Mouse (Mus musculus) myocyte (in vitro differentiated cells): ENCODE results near the gene Man2a2. TPM values are rescaled to one million over a fixed set of nuclear protein-coding genes. Genes with fewer than 3 reads are reported as not detected.
A peak's percentile ranks its signal among the peaks of the same experiment; 100 is the strongest.

Source experiments
- H3K27me3 ChIP-seq: one replicate; pipeline ENCODE4 v1.6.1; 2011; ENCODE audit not compliant: control insufficient read depth, insufficient read depth, insufficient read length
- H3K36me3 ChIP-seq: one replicate; pipeline ENCODE4 v1.6.1; 2011; ENCODE audit not compliant: control insufficient read depth, insufficient read depth
- H3K4me2 ChIP-seq: one replicate; pipeline ENCODE4 v1.6.1; 2011; ENCODE audit warnings: low read depth, control low read depth
- H3K4me3 ChIP-seq: one replicate; pipeline ENCODE4 v1.5.1; 2011; ENCODE audit warnings: mild to moderate bottlenecking, control low read depth, moderate library complexity
- H3K79me2 ChIP-seq: one replicate; pipeline ENCODE4 v1.6.1; 2011; ENCODE audit not compliant: control insufficient read depth, insufficient read depth
- H3ac ChIP-seq: one replicate; pipeline ENCODE4 v1.6.1; 2011; ENCODE audit not compliant: control insufficient read depth, insufficient read length
- CEBPB ChIP-seq: IDR thresholded peaks from 2 replicates; pipeline ENCODE4 v1.6.1; 2011; ENCODE audit warnings: mild to moderate bottlenecking, moderate library complexity; ENCODE audit not compliant: poor library complexity, insufficient read depth, severe bottlenecking
- E2F4 ChIP-seq: IDR thresholded peaks from one replicate; pipeline ENCODE4 v1.6.1; 2011; ENCODE audit warnings: mild to moderate bottlenecking, control low read depth, moderate library complexity; ENCODE audit not compliant: insufficient read depth
- MAX ChIP-seq: IDR thresholded peaks from one replicate; pipeline ENCODE4 v1.6.1; 2011; ENCODE audit warnings: low read depth, mild to moderate bottlenecking, control low read depth
- MYOD1 ChIP-seq, 3 experiments: IDR thresholded peaks; one replicate each; pipeline ENCODE4 v1.6.1; 2011; ENCODE audit warnings: control low read depth in 2 of 3, low read depth in 2 of 3, mild to moderate bottlenecking in 2 of 3, moderate library complexity in 1 of 3; ENCODE audit not compliant: insufficient read length in 2 of 3, control insufficient read depth in 1 of 3
- MYOG ChIP-seq, 3 experiments: IDR thresholded peaks; one replicate each; pipeline ENCODE4 v1.6.1; 2011; ENCODE audit warnings: control low read depth in 2 of 3, low read depth in 2 of 3, mild to moderate bottlenecking in 2 of 3; ENCODE audit not compliant: insufficient read length in 2 of 3, control insufficient read depth in 1 of 3, insufficient read depth in 1 of 3
- POLR2A ChIP-seq: IDR thresholded peaks from one replicate; pipeline ENCODE4 v1.6.1; 2011; ENCODE audit warnings: low read depth, mild to moderate bottlenecking, control low read depth, moderate library complexity; ENCODE audit not compliant: insufficient read length
- POLR2AphosphoS2 ChIP-seq: IDR thresholded peaks from one replicate; pipeline ENCODE4 v1.6.1; 2011; ENCODE audit warnings: low read depth, control low read depth; ENCODE audit not compliant: insufficient read length
- REST ChIP-seq: IDR thresholded peaks from one replicate; pipeline ENCODE4 v1.6.1; 2011; ENCODE audit warnings: mild to moderate bottlenecking, control low read depth, moderate library complexity; ENCODE audit not compliant: insufficient read depth, insufficient read length
- SRF ChIP-seq: IDR thresholded peaks from one replicate; pipeline ENCODE4 v1.6.1; 2011; ENCODE audit warnings: low read depth; ENCODE audit not compliant: control insufficient read depth, insufficient read length
- TCF12 ChIP-seq: IDR thresholded peaks from one replicate; pipeline ENCODE4 v1.6.1; 2011; ENCODE audit warnings: mild to moderate bottlenecking, control low read depth; ENCODE audit not compliant: poor library complexity, insufficient read depth, severe bottlenecking
- TCF3 ChIP-seq: IDR thresholded peaks from one replicate; pipeline ENCODE4 v1.6.1; 2011; ENCODE audit warnings: low read depth, control low read depth; ENCODE audit not compliant: insufficient read length
- USF1 ChIP-seq: IDR thresholded peaks from one replicate; pipeline ENCODE4 v1.6.1; 2011; ENCODE audit warnings: low read depth, mild to moderate bottlenecking, control low read depth, moderate library complexity
- polyA plus RNA-seq: library from polyadenylated mRNA; unstranded; fragments of >200 nt; fragmentation: generic; extraction: Trizol; gene quantifications from one replicate; pipeline ENCODE4 v1.2.1, GENCODE M21; 2012; ENCODE audit warnings: missing spikeins

The Man2a2 gene
- polyA plus RNA-seq, 1 experiment: 35.7 TPM

DNA sequence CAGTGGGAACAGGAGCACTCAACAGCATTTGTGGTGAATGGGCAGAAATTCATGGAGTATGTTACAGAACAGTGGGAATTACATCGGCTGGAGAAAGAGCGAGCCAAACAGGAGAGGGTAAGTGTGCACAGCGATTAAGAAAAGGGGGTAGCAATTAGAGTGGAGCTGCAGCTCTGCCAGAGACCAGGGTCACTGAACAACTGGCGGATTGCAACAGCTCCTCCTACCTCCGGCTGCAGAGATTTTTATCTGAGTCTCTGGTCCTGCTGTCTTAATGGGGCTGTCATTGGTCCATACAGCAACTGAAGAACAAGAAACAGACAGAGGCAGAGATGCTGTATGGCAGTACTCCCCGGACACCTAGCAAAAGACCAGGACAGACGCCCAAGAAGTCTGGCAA, 60.4 kb downstream of the Man2a2 start:
- H3K79me2 ChIP-seq: no peaks in the 10 kb centered on the region
- no peak overlapping the region for H3K4me2 ChIP-seq
- H3K4me3 ChIP-seq: no peak overlapping the region
- H3K36me3 ChIP-seq: peaks cover 59% of the 10 kb centered on the region
- H3ac ChIP-seq: no peak overlapping the region
- no peak for TF ChIP-seq MYOG (IDR thresholded peaks at IDR 0.05; ENCODE audit: control insufficient read depth in 1 of 3, insufficient read depth in 1 of 3, insufficient read length in 2 of 3, low read depth in 2 of 3)
- TF ChIP-seq TCF3: no peak
- TF ChIP-seq E2F4: no peak
- no peaks in the 10 kb centered on the region for H3K27me3 ChIP-seq

DNA sequence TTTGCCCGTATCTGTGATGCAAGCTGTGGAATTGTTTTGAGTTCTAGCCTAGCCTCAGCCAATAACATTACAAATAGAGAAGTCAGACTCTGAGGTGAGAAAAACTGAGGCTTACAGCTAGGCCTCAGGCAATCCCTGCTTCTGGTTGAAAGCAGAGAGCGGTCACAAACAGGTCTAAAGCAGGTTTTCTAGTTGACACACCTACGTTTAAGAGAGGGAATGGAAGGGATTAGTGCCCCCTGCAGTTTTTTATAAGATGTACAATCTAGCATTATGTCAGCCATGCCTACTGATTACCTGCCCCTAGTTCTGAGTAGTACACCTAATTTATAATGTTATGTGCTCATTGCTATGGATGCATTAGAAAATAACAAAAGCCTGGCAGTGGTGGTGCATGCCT, 63.4 kb downstream of the Man2a2 start:
- H3K4me2 ChIP-seq: no peak overlapping the region
- H3K4me3 ChIP-seq: no peak overlapping the region
- H3K79me2 ChIP-seq: no peaks in the 10 kb centered on the region
- H3K36me3 ChIP-seq: peaks cover 68% of the 10 kb centered on the region
- no peaks in the 10 kb centered on the region for H3K27me3 ChIP-seq
- no peak overlapping the region for H3ac ChIP-seq
- TF ChIP-seq MAX (no peak), USF1 (no peak), MYOG (IDR thresholded peaks at IDR 0.05; ENCODE audit: control insufficient read depth in 1 of 3, insufficient read depth in 1 of 3, insufficient read length in 2 of 3, low read depth in 2 of 3) (no peak), POLR2A (no peak), TCF3 (no peak), POLR2AphosphoS2 (no peak), E2F4 (no peak), REST (no peak), CEBPB (no peak), MYOD1 (IDR thresholded peaks at IDR 0.05; ENCODE audit: control insufficient read depth in 1 of 3, insufficient read length in 2 of 3, low read depth in 2 of 3) (no peak), SRF (no peak), TCF12 (no peak)

DNA sequence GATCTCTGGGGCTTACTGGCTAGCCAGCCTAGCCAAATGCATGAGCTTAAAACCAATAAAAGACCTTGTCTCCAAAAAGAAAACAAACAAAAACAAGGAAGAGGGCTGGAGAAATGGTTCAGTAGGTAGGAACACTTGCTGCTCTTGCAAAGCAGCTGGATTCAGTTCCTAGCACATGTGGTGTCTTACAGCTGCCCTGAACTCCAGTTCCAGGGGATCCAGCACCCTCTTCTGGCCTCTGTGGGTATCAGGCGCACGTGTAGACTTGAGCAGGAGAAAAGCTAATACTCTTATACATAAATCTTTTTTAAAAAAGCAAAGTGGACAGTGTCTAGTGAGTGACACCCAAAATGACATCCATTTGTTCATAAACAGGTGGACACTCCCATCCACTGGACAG, 69.7 kb downstream of the Man2a2 start:
- H3ac ChIP-seq: no peak overlapping the region
- peaks cover 50% of the 10 kb centered on the region for H3K36me3 ChIP-seq
- H3K79me2 ChIP-seq: peaks cover 49% of the 10 kb centered on the region
- H3K4me3 ChIP-seq: no peak overlapping the region
- H3K27me3 ChIP-seq: no peaks in the 10 kb centered on the region
- no peak overlapping the region for H3K4me2 ChIP-seq
- no peak for TF ChIP-seq POLR2A
- TF ChIP-seq TCF12: no peak
- no peak for TF ChIP-seq CEBPB
- no peak for TF ChIP-seq MYOD1 (IDR thresholded peaks at IDR 0.05; ENCODE audit: control insufficient read depth in 1 of 3, insufficient read length in 2 of 3, low read depth in 2 of 3)
- TF ChIP-seq MAX: no peak
- no peak for TF ChIP-seq POLR2AphosphoS2
- no peak for TF ChIP-seq SRF
- no peak for TF ChIP-seq USF1
- TF ChIP-seq REST: no peak
- no peak for TF ChIP-seq TCF3
- TF ChIP-seq E2F4: no peak
- TF ChIP-seq MYOG (IDR thresholded peaks at IDR 0.05; ENCODE audit: control insufficient read depth in 1 of 3, insufficient read depth in 1 of 3, insufficient read length in 2 of 3, low read depth in 2 of 3): no peak

DNA sequence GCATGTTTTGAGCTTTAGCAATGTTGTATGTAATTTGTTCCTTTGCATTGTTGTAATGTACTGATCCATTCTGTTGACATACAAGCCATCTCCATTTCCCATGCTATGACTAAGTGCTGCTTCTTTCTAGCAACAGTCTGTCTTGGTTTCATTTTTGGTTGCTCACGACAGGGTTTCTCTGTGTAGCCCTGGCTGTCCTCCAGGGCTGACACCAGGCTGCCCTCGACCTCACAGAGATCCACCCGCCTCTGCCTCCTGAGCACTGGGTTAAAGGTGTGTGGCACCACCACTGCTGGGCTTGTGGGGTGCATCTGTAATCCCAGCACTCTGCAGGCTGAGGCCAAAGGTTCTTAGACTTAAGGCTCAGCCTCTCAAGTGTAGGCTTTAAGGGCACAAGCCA, 71.6 kb downstream of the Man2a2 start:
- Histone ChIP-seq H3K4me3 (no peak overlapping the region), H3K27me3 (no peaks in the 10 kb centered on the region), H3K4me2 (peak overlapping the region; percentile 47), H3ac (no peak overlapping the region), H3K79me2 (peaks cover 68% of the 10 kb centered on the region), H3K36me3 (peaks cover 32% of the 10 kb centered on the region)
- TF ChIP-seq POLR2A (no peak), TCF3 (no peak)

Other genes starting within 250 kb of the Man2a2 start
- 11.4 TPM for gene Sema4b, start 184.5 kb downstream of the Man2a2 start, polyA plus RNA-seq
- 98.7 TPM for gene Cib1, start 138.6 kb downstream of the Man2a2 start, polyA plus RNA-seq
- gene Gdpgp1, start 138.5 kb downstream of the Man2a2 start, polyA plus RNA-seq: 0.91 TPM
- gene Ttll13, start 125.0 kb downstream of the Man2a2 start, polyA plus RNA-seq: 0.24 TPM
- gene Ngrn, start 110.2 kb downstream of the Man2a2 start, polyA plus RNA-seq: 55.0 TPM
- 4.8 TPM for gene Vps33b, start 101.7 kb downstream of the Man2a2 start, polyA plus RNA-seq
- gene Prc1, start 76.9 kb downstream of the Man2a2 start, polyA plus RNA-seq: 25.5 TPM
- 8.4 TPM for gene Rccd1, start 46.9 kb downstream of the Man2a2 start, polyA plus RNA-seq
- 38.4 TPM for gene Unc45a, start 30.4 kb downstream of the Man2a2 start, polyA plus RNA-seq
- gene Hddc3, start 28.3 kb downstream of the Man2a2 start, polyA plus RNA-seq: 83.3 TPM
- 0.54 TPM for gene Fes, start 16.6 kb upstream of the Man2a2 start, polyA plus RNA-seq
- 64.1 TPM for gene Furin, start 34.1 kb upstream of the Man2a2 start, polyA plus RNA-seq
- gene Blm, start 163.7 kb upstream of the Man2a2 start, polyA plus RNA-seq: 1.1 TPM